In the genomic region with DNA sequence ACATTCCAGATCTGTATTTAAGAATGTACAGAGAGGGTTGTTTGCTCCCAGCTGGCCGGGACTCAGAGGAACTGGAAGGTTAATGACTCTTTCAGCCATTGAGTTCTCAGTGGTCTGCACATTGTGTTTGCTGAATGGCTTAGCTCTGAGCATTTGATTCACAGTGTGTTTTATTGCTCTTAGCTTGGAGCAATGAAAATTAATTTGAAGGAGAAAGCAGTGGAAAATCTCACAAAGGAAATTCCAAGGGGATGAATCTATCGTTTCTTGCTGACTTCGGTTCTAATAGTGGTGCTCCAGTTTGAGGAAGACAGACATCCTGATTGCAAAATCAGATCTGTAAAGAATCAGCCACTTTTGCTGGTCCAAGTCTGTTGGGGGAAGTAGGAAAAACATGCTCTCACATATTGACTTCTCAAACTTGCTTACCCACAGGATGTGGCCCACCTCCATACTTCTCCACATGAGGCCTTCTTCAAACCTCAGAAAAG, we compare ENCODE assay signal across 10 mouse cellular contexts.
DNase-seq lines count a peak whose midpoint lies in the region; ATAC-seq lines count a peak whose summit lies in the region.
"Had no signal": no experiment of that assay in that cellular context is flagged by ENCODE, and none has a peak within 500 bp of the region (broad histone marks: within the 10 kb centered on the region; RNA-seq: fewer than 3 reads in every experiment).

No protein-coding gene starts in this region.

- H3K4me1 ChIP-seq in hindbrain, embryonic 12.5 days: peaks cover 18% of the 10 kb centered on the region
- H3K4me1 ChIP-seq in hindbrain, embryonic 16.5 days (ENCODE audit: control insufficient read depth, insufficient read depth, low read depth, low read length): peaks cover 7% of the 10 kb centered on the region
- H3K4me1 ChIP-seq in brown adipose tissue, adult 24 weeks (ENCODE audit: control insufficient read depth, insufficient read depth, insufficient read length, low read length): peaks cover 6% of the 10 kb centered on the region; the same call in 1 of the 2 replicates

- H3K4me2 ChIP-seq in hindbrain, embryonic 12.5 days (replicated peaks): no peak overlapping the region
- no peak overlapping the region for H3K4me2 ChIP-seq in hindbrain, embryonic 16.5 days (ENCODE audit: low read length)

- no peak overlapping the region for H3K4me3 ChIP-seq in hindbrain, embryonic 12.5 days
- H3K4me3 ChIP-seq in hindbrain, embryonic 16.5 days (ENCODE audit: low read length): no peak overlapping the region
- H3K4me3 ChIP-seq in brown adipose tissue, adult 24 weeks (ENCODE audit: insufficient read depth, low read depth, low read length): no peak overlapping the region

- peak overlapping the region; percentile 17 for H3K27ac ChIP-seq in hindbrain, embryonic 12.5 days
- no peak overlapping the region for H3K27ac ChIP-seq in hindbrain, embryonic 16.5 days (ENCODE audit: low read depth, low read length)
- H3K27ac ChIP-seq in brown adipose tissue, adult 24 weeks (replicated peaks; ENCODE audit: low read depth, low read length): peak overlapping the region; percentile 54

- no peaks in the 10 kb centered on the region for H3K27me3 ChIP-seq in hindbrain, embryonic 12.5 days
- no peaks in the 10 kb centered on the region for H3K27me3 ChIP-seq in hindbrain, embryonic 16.5 days (replicated peaks; ENCODE audit: control insufficient read depth, insufficient read depth, low read length)

- no peaks in the 10 kb centered on the region for H3K9me3 ChIP-seq in hindbrain, embryonic 12.5 days (replicated peaks)
- no peaks in the 10 kb centered on the region for H3K9me3 ChIP-seq in hindbrain, embryonic 16.5 days (ENCODE audit: control insufficient read depth, low read length)

- no peak overlapping the region for H3K9ac ChIP-seq in hindbrain, embryonic 12.5 days
- H3K9ac ChIP-seq in hindbrain, embryonic 16.5 days (ENCODE audit: low read depth, low read length): no peak overlapping the region

- no peaks in the 10 kb centered on the region for H3K36me3 ChIP-seq in hindbrain, embryonic 12.5 days
- no peaks in the 10 kb centered on the region for H3K36me3 ChIP-seq in hindbrain, embryonic 16.5 days (ENCODE audit: control insufficient read depth, insufficient read depth, low read length)

- ATAC-seq in hindbrain, embryonic 12.5 days (ENCODE audit: low FRiP score): no peak
- ATAC-seq in hindbrain, embryonic 16.5 days: no peak
- ATAC-seq: forebrain, embryonic 16.5 days had no signal

- peak; percentile 18 for DNase-seq in lung, postnatal 25 days (ENCODE audit: low spot score)
- DNase-seq in lung, postnatal 10 days: no peak
- peak; percentile 40 for DNase-seq in mesoderm, embryonic 11.5 days (ENCODE audit: low read depth, low spot score)
- no peak for DNase-seq in adrenal gland, postnatal 10 days
- no peak for DNase-seq in right cerebral cortex, postnatal 36 days (ENCODE audit: low spot score in 2 of 2)
- DNase-seq: adrenal gland, postnatal 36 days had no signal

- WGBS in hindbrain, embryonic 12.5 days: 43% methylated on average over 3 of the region's 3 CpGs
- WGBS in hindbrain, embryonic 16.5 days: 28% methylated on average over 3 of the region's 3 CpGs

Comparison
In these comparisons a context has a peak if more than half of its experiments do, and no peak if none do; other contexts are left out.
1. DNase-seq: peak in lung, postnatal 25 days (single experiment) and mesoderm, embryonic 11.5 days (single experiment); none in lung, postnatal 10 days (single experiment), adrenal gland, postnatal 10 days (single experiment) and right cerebral cortex, postnatal 36 days (0 of 2).